Mouse (Mus musculus): ENCODE measurements around the gene Zfp488. TPM values are rescaled to one million over a fixed set of nuclear protein-coding genes. Genes with fewer than 3 reads are reported as not detected.
A peak's percentile ranks its signal among the peaks of the same experiment; 100 is the strongest.

Gene Zfp488
- not detected in 2 replicates for total RNA-seq (2012; rRNA removed)

DNA sequence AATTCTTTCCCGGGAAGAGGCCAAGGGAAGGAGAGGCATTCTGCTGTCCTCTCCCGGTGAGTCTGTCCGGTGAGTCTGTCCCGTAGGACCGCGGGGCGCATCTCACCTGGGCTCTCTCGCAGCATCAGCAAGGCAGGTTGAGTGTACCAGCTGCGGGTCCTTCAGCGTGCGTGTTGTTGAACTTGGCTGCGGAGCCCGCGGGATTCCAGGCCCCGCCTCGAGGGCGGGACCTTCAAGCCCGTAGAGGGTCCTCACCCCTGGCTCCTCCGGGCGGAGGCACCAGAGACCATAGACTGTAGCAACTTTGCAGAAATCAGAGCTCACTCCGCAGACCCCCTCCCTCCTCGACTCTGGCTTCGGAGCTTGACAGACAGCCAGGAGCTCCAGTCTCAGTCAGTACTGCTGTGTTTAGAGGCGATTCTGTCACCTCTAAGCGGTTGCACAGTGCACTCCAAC is at the start of gene Zfp488:
Zfp488 (minus strand) TSS at position 161 of the 456 bp plus-strand sequence.
- TF ChIP-seq HCFC1 (IDR thresholded peaks at IDR 0.05; ENCODE audit: borderline replicate concordance, insufficient read depth, low read length) (no peak), ZC3H11A (IDR thresholded peaks at IDR 0.05; ENCODE audit: borderline replicate concordance, low read depth, low read length) (no peak), CHD2 (IDR thresholded peaks at IDR 0.05; ENCODE audit: low read depth, low read length) (no peak), ZNF384 (IDR thresholded peaks at IDR 0.05; ENCODE audit: low read depth, low read length) (no peak), MAFK (IDR thresholded peaks at IDR 0.05; ENCODE audit: insufficient read depth, low read depth, low read length) (no peak)
- no peaks in the 10 kb centered on the region for H3K36me3 ChIP-seq (ENCODE audit: control insufficient read depth, insufficient read depth, low read length, poor library complexity, severe bottlenecking)
- H3K4me1 ChIP-seq (ENCODE audit: control insufficient read depth in 2 of 2, insufficient read depth in 2 of 2, low read length in 2 of 2, poor library complexity in 1 of 2) = no peaks in the 10 kb centered on the region
- in situ Hi-C loops (cut with MboI; ENCODE audit: low sequenced_read_pairs in 2 of 2, unreplicated experiment in 2 of 2) = no loop called here
- H3K9ac ChIP-seq (ENCODE audit: insufficient read depth, low read depth, low read length, poor library complexity, severe bottlenecking) = no peak within 1 kb of the TSS
- H3K27ac ChIP-seq (ENCODE audit: insufficient read depth, low read depth, low read length, poor library complexity, severe bottlenecking) = no peak within 1 kb of the TSS
- no peaks in the 10 kb centered on the region for H3K9me3 ChIP-seq (ENCODE audit: control insufficient read depth, insufficient read depth, low read depth, low read length)
- H3K4me3 ChIP-seq (ENCODE audit: insufficient read depth in 1 of 2, low read depth in 1 of 2, low read length in 2 of 2, poor library complexity in 1 of 2, severe bottlenecking in 1 of 2) = peak within 1 kb of the TSS; percentile 48 to 55; a peak in 3 of 4 replicates
- DNase-seq (ENCODE audit: low read depth, low spot score) = peak; percentile 20

- in situ Hi-C loops (cut with MboI; ENCODE audit: low sequenced_read_pairs in 2 of 2, unreplicated experiment in 2 of 2) = no loop called here
- DNase-seq (ENCODE audit: low read depth, low spot score) = no peak
- no peaks in the 10 kb centered on the region for H3K9me3 ChIP-seq (ENCODE audit: control insufficient read depth, insufficient read depth, low read depth, low read length)
- no peaks in the 10 kb centered on the region for H3K36me3 ChIP-seq (ENCODE audit: control insufficient read depth, insufficient read depth, low read length, poor library complexity, severe bottlenecking)
- no peak overlapping the region for H3K4me3 ChIP-seq (ENCODE audit: insufficient read depth in 1 of 2, low read depth in 1 of 2, low read length in 2 of 2, poor library complexity in 1 of 2, severe bottlenecking in 1 of 2)
- TF ChIP-seq CHD2 (IDR thresholded peaks at IDR 0.05; ENCODE audit: low read depth, low read length) (no peak), HCFC1 (IDR thresholded peaks at IDR 0.05; ENCODE audit: borderline replicate concordance, insufficient read depth, low read length) (no peak), MAFK (IDR thresholded peaks at IDR 0.05; ENCODE audit: insufficient read depth, low read depth, low read length) (no peak), ZNF384 (IDR thresholded peaks at IDR 0.05; ENCODE audit: low read depth, low read length) (no peak), ZC3H11A (IDR thresholded peaks at IDR 0.05; ENCODE audit: borderline replicate concordance, low read depth, low read length) (no peak)
- no peak overlapping the region for H3K9ac ChIP-seq (ENCODE audit: insufficient read depth, low read depth, low read length, poor library complexity, severe bottlenecking)
- no peak overlapping the region for H3K27ac ChIP-seq (ENCODE audit: insufficient read depth, low read depth, low read length, poor library complexity, severe bottlenecking)
- no peaks in the 10 kb centered on the region for H3K4me1 ChIP-seq (ENCODE audit: control insufficient read depth in 2 of 2, insufficient read depth in 2 of 2, low read length in 2 of 2, poor library complexity in 1 of 2)
Observed at GRCm38 (mm10) chr14:34026710-34027109, 48.1 kb upstream of the Zfp488 start.

DNA sequence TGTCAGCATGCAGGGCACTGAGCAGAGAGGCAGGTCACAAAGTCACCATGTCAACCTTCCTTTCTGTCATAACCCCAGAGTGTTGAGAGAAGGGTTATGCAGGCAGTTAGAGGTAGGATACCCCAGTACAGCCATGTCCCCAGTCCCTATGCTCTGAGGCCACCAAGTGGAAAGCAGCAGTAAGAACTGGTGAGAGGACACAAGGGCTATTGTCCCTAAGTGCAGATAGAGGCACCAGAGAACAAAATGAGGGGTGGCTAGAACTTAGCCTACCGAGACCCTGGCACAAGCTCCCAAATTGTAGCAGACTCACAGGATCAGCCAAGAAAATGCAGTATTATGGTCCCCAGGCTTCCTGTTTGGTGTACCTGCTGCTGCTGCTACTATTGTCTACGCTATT is 38.4 kb upstream of the Zfp488 start:
- Histone ChIP-seq H3K9me3 (ENCODE audit: control insufficient read depth, insufficient read depth, low read depth, low read length) (no peaks in the 10 kb centered on the region), H3K4me1 (ENCODE audit: control insufficient read depth in 2 of 2, insufficient read depth in 2 of 2, low read length in 2 of 2, poor library complexity in 1 of 2) (no peaks in the 10 kb centered on the region), H3K36me3 (ENCODE audit: control insufficient read depth, insufficient read depth, low read length, poor library complexity, severe bottlenecking) (no peaks in the 10 kb centered on the region), H3K27ac (ENCODE audit: insufficient read depth, low read depth, low read length, poor library complexity, severe bottlenecking) (no peak overlapping the region), H3K9ac (ENCODE audit: insufficient read depth, low read depth, low read length, poor library complexity, severe bottlenecking) (no peak overlapping the region), H3K4me3 (ENCODE audit: insufficient read depth in 1 of 2, low read depth in 1 of 2, low read length in 2 of 2, poor library complexity in 1 of 2, severe bottlenecking in 1 of 2) (no peak overlapping the region)
- no peak for DNase-seq (ENCODE audit: low read depth, low spot score)
- TF ChIP-seq ZNF384 (IDR thresholded peaks at IDR 0.05; ENCODE audit: low read depth, low read length) (no peak), ZC3H11A (IDR thresholded peaks at IDR 0.05; ENCODE audit: borderline replicate concordance, low read depth, low read length) (no peak), HCFC1 (IDR thresholded peaks at IDR 0.05; ENCODE audit: borderline replicate concordance, insufficient read depth, low read length) (no peak), CHD2 (IDR thresholded peaks at IDR 0.05; ENCODE audit: low read depth, low read length) (no peak), MAFK (IDR thresholded peaks at IDR 0.05; ENCODE audit: insufficient read depth, low read depth, low read length) (no peak)
- in situ Hi-C loops (cut with MboI; ENCODE audit: low sequenced_read_pairs in 2 of 2, unreplicated experiment in 2 of 2) = no loop called here

- H3K4me1 ChIP-seq (ENCODE audit: control insufficient read depth in 2 of 2, insufficient read depth in 2 of 2, low read length in 2 of 2, poor library complexity in 1 of 2) = no peaks in the 10 kb centered on the region
- in situ Hi-C loops (cut with MboI; ENCODE audit: low sequenced_read_pairs in 2 of 2, unreplicated experiment in 2 of 2) = no loop called here
- no peak within 1 kb of the TSS for H3K4me3 ChIP-seq (ENCODE audit: insufficient read depth in 1 of 2, low read depth in 1 of 2, low read length in 2 of 2, poor library complexity in 1 of 2, severe bottlenecking in 1 of 2)
- DNase-seq (ENCODE audit: low read depth, low spot score) = no peak
- H3K9ac ChIP-seq (ENCODE audit: insufficient read depth, low read depth, low read length, poor library complexity, severe bottlenecking) = no peak within 1 kb of the TSS
- H3K9me3 ChIP-seq (ENCODE audit: control insufficient read depth, insufficient read depth, low read depth, low read length) = no peaks in the 10 kb centered on the region
- H3K27ac ChIP-seq (ENCODE audit: insufficient read depth, low read depth, low read length, poor library complexity, severe bottlenecking) = no peak within 1 kb of the TSS
- no peak for TF ChIP-seq CHD2 (IDR thresholded peaks at IDR 0.05; ENCODE audit: low read depth, low read length)
- TF ChIP-seq MAFK (IDR thresholded peaks at IDR 0.05; ENCODE audit: insufficient read depth, low read depth, low read length) = no peak
- no peak for TF ChIP-seq HCFC1 (IDR thresholded peaks at IDR 0.05; ENCODE audit: borderline replicate concordance, insufficient read depth, low read length)
- TF ChIP-seq ZC3H11A (IDR thresholded peaks at IDR 0.05; ENCODE audit: borderline replicate concordance, low read depth, low read length) = no peak
- no peak for TF ChIP-seq ZNF384 (IDR thresholded peaks at IDR 0.05; ENCODE audit: low read depth, low read length)
- H3K36me3 ChIP-seq (ENCODE audit: control insufficient read depth, insufficient read depth, low read length, poor library complexity, severe bottlenecking) = no peaks in the 10 kb centered on the region
Observed at GRCm38 (mm10) chr14:34016381-34016780, 37.8 kb upstream of the Zfp488 start, which contains the start of gene Gm5460. Gene Gm5460 (plus strand): TSS chr14:34016758.
